Mouse (Mus musculus): ENCODE measurements at regions not wholly inside any gene's neighbourhood (a gene's known extent, or its start where the extent isn't known, plus 50 kb on each side); places are given as distances from the start of the nearest gene placed in this dataset.

DNA sequence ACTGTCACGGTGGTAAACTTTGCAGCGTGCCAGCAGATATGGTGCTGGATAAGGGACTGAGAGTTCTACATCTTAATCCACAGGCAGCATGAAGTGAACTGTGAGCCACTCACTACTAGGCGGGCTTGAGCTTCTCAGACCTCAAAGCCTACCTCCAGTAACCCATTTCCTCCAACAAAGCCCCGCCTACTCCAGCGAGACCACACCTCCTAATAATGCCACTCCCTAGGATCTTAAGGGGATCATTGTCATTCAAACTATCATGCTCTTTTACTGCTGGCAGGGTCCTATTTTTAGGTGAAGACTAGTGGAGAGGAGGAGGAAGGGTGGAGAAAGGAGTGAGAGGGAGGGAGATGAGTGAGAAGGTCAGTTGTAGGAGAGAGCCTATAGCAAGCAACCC, 122.0 kb downstream of the Mycn start:
- no peak for DNase-seq (ENCODE audit: low read depth, low spot score)

DNA sequence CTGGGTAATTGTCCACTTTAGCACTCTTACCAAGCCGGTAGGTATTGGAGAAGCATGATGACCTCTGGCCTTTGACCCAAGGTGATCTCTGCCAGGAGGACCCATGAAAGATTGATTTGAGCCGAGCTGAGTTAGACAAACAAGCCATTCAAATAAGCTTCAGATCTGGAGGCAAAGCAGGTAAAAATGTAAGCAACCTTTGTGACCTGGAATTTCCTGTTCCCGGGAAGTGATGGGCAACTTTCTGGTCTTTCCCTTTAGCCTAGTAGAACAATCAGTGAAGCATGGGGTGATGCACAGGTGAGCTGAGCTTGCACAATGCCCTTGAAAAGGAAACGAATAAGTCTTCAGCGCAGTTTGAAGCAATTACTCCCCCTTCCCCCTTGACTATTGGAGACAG, 127.0 kb downstream of the Mycn start:
- DNase-seq (ENCODE audit: low read depth, low spot score), result no peak

DNA sequence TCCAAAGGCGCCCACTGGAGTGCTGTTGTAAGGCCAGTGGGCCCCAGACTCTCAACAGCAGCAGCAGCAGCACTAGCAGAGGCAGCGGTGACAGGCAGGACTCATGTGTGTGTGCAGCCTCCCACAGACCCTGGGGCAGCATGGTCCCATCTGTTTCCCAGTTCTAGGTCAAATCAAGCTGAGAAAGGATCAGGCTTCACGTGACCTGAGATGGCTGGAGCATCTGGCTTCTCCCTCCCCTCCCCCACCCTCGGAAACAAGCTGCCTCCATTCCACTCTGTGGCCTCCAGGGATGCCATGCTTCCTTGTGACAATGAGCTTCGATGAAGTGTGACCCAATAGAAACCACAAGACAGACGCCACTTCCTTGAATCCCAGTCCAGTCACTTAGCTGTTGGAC, 128.8 kb downstream of the Mycn start:
- DNase-seq (ENCODE audit: low read depth, low spot score), result no peak

DNA sequence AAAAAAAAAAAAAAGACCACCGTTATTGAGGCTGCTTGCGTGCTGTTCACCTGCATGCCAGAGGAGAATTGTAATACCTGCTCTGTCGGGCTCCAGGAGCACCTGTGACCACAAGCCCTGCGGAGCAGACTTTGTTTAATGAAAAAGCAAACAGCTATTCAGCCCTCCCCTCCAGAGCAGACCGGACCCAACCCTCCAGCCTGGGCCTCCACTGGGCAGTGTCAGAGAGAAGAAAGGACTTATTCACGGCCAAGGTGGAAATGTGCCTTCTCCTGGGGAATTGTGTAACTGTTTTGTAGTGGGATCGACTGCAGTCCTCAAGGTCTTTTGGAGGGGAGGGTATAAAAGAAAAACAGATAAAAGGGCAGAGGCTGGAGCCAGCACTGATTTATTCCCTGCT, 130.8 kb downstream of the Mycn start:
- DNase-seq (ENCODE audit: low read depth, low spot score), result no peak

DNA sequence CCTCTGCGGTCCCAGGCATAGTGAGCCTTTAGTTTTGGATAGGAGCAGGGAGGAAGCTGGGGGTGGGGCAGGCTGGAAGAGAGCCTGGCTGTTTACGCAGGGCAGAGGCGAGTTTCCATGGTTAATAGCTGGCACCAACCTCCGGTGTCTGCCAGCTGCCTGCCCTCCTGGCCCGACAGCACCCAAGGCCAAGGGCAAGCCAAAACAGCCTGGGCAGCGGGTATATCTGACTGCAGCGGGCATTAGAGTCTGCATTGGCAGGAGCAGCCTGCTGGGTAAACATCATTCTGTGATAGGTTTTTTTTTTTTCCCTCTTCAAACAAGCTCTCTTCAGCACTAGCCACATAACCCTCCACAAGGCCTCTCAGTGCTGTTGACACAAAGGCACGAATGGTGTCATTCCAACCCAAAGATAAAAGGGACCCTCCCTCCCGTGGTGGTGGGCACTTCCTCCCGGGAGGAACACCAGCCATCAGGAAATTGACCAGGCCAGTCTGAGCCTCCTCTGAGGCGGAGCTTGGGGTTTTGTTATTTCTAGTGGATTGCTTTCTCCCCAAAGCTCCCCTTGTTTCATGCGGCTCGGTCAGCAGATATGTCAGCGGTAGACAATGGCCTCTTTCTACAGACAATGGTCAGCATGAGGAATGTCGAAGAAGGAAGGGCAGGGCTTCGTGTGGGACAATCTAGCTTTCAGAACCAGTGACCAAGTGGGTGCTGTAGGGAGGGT, 131.4 kb downstream of the Mycn start:
- DNase-seq (ENCODE audit: low read depth, low spot score), result no peak

DNA sequence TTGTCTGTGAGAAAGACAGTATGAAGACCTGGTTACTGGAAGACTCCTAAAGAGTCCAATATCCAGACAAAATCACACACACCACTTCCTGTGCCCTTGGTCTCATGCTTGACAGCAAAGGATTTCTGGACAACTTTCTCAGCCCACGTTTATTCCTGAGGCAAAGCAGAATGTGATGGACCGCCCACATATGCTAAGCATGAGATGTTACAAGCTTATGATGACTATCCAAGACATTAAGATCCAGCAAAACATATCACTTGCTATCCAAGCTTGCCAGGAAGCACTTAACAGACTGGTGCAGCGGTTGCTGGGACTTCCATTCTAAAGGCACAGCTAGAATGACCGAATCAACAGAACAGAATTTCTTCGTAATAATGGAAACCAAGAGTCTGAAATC, 133.6 kb downstream of the Mycn start:
- DNase-seq (ENCODE audit: low read depth, low spot score), result no peak

DNA sequence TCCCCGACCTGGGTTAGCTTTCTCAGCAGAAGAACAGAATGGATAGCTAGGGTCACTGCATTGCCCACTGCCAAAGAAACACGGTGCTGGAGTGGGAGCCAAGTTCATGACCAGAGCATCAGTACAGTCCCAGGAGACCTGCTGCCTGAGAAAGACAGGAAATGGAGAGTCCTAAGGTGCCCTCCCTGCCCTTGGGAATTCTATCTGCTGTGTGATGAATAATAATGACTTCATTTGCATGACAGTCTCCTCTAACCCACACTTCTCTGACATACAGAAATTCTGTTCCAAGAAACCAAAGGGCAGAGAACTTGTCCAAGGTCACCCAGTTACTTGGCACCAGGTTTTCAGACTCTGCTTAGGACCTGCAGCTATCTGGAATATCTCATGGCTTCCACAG, 138.1 kb downstream of the Mycn start:
- no peak for DNase-seq (ENCODE audit: low read depth, low spot score)

DNA sequence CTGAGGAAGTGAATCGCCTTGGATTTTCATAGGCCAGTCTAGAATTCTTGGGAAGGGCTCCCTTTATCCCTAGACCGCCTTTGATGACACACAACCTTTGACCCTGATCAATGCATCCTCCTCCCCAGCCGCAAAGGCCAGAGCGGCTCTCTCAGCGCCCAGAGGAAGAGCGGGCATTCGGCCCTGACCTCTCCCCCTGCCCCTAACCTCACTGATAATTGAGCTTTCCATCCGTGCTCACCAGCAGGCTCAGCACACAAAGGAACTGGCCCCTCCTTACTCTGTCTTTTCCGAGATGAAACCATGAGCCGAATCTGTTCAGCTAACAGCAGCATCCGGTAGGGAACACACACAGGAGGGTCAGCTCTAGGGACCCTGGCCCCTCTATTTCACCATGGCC, 139.3 kb downstream of the Mycn start:
- no peak for DNase-seq (ENCODE audit: low read depth, low spot score)

DNA sequence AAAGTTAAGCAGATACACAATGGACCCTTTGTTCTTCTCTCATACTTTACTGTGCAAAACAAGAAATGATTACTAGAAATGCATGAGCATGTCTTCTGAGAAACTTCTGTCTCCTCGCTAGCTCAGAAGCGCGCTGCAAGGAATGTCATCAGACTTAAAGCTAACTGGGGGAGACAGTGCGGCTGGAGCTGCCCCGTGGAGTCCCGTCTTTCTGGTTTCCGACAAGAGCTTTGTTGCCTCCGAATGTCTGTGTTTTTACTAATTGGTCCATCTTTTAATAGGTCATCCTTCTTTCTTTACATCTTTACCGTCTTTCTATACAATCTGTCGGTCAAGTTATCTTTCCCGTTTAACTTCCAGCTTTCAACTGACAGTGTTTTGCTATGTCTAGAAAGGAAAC, 140.0 kb downstream of the Mycn start:
- no peak for DNase-seq (ENCODE audit: low read depth, low spot score)

DNA sequence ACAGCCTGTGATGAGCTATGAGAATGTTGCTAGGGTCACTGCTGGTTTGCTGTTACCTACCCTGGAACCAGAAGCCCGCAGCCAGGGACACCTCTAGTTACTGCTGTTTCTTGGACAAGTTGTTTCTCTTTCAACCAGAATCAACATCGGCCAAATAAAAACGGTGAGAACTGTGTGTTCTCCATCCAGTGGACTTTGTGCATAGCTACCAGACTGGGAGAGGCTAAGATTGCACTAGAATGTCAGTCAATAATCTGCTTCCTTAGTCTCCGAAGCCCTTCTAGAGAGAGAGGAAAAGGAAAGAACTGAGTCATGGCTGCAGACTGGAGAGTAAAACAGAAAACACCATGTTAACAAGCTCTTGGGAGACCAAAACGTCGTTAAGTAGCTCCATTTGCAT, 141.6 kb downstream of the Mycn start:
- no peak for DNase-seq (ENCODE audit: low read depth, low spot score)

DNA sequence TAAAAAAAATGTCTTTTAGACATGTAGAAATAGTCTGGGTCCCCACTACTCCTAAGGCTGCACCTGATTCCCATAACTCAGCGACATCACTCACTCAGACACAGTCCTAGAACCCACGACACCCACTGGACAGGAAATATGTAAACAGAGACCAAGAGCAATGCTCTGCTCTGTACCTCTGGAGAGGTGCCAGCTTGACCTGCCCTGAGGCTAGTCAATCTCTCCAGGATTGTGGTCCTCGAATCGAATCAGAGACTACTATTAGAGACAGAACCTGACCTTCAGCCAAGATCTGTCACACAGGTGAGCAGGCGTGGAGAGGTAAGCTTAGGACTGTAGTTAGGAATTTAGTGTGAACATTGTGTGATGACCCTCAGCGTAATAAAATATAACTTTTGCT, 152.7 kb downstream of the Mycn start:
- DNase-seq (ENCODE audit: low read depth, low spot score), result no peak

DNA sequence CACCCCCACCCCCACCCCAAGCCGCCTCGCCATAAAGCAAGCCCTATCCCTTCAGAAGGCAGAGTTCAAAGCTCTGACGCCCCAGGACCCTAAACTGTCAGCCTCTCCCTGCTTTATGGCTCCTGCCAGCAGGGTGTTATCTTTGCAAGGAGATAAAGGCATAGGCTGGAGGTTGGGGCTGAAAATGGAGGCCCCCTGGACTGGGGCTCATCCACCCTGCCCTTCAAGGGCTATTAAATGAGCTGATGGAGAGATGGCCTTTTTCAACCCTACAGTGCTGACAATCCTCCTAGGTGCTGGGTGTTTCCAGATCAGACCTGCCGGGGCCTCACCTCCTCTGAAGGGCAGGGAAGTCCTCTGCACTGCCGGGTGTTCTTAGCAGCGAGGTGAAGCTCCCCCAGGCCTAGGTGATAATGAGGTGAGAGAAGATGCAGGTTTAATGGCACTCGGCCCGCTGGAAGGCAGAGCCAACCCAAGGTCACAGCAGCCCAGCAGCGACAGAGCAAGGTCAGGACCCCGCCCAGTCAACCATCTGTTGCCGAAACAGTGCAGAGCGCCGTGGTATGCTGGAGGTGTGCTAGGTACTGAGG, 153.4 kb downstream of the Mycn start:
- DNase-seq (ENCODE audit: low read depth, low spot score), result no peak

DNA sequence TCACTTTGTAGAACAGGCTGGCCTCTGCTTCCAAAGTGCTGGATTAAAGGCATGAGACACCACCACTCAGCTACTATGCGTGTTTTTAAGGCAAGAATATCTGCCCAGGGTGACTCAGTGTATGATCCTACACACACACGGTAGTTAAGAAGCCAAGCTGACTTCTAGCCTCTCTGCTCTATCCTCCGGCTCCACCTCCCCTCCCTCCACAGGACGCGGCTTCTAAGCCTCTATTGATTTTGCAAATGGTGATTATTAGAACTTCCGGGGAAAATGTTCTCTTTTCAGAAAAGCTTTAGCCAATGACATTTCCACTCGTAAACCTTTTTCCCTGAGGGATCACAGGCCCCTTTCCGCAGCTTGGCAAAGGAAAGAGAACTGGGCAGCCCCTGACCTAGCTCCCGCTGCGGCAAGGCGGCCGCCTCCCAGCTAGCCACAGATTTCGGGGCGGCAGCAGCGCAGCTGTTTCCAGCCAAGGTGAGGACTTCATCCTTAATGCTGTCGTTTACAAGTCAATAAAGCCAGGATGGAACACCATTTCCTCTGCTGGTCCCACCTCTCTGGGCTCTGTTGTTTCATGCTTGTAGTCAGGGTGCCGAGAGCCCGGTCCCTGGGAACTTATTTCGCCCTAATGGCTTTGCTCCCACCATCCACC, 154.0 kb downstream of the Mycn start:
- no peak for DNase-seq (ENCODE audit: low read depth, low spot score)

DNA sequence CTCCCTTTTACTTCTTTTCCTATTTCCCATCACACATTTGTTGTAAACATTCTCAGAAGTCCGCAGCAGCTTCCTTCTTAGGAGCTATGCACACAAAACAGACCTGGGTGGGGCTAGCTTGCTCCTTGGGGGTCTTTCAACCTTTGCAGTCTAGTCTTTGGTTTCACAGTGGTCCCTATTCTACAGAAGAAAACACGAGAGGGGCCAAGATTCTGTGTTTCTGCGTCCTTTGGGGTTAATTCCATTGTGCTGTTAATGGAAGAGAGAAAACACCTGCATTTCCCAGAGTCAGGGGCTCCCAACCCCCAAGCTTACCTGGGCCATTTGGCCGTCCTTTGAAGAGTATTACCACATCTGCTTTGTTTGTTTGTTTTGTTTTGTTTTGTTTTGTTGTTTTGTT, 154.6 kb downstream of the Mycn start:
- DNase-seq (ENCODE audit: low read depth, low spot score), result no peak

DNA sequence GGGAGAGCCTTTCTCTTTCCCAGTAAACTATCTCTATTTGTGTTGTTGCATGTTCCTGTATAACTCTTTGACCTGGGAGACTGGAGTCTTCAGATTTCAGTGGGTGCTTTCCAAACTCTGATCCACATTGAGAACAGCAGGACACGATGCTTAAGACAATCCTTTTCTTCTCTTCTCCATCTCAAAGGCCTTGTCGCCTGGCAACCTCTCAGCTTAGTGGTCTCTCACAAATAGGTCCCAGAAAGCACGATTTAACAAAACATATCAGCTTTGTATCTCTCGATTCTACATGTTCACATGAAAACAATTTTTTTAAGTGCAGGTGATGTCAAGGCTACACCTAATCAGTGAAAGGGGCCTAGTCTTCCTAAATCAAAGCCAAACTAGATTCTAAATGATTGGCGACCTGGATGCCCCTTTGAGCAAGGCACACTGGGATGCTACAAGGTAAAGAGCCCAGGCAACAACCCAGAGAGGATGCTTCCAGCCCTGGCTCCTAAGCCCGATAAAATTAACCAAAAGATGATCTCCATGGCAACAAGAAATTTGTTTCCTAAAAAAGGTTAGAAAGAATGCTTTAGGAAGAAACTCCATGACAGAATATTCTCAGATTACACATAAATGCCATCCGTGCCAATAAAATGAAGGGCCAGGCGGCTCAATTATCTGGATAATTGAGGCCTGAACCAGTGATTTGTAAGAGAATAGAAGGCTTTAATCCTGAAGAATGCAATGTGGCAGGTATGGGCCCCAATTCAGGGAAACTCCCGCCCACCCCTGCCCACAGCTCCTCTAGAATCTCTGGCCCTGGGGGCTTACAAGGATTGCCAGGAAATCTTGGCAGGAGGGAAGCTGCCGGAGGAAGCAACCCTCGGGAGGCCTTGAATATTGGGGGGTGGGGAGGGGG, 157.8 kb downstream of the Mycn start:
- no peak for DNase-seq (ENCODE audit: low read depth, low spot score)

DNA sequence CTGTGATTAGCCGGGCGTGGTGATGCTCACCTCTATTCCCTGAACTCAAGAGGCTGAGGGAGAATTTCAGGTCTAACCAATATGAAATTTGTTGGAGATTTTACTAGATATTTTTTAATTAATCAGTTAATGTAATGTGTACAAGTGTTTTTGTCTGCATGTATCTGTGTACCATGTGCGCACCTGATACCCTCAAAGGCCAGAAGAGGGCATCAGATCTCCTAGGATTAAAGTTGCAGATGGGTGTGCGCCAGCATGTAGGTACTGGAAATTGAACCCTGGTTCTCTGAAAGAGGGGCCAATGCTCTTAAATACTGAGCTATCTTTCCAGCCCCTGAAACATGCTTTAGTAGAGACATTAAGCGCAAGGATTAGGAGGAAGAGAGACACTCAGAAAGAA, 160.2 kb downstream of the Mycn start:
- no peak for DNase-seq (ENCODE audit: low read depth, low spot score)

DNA sequence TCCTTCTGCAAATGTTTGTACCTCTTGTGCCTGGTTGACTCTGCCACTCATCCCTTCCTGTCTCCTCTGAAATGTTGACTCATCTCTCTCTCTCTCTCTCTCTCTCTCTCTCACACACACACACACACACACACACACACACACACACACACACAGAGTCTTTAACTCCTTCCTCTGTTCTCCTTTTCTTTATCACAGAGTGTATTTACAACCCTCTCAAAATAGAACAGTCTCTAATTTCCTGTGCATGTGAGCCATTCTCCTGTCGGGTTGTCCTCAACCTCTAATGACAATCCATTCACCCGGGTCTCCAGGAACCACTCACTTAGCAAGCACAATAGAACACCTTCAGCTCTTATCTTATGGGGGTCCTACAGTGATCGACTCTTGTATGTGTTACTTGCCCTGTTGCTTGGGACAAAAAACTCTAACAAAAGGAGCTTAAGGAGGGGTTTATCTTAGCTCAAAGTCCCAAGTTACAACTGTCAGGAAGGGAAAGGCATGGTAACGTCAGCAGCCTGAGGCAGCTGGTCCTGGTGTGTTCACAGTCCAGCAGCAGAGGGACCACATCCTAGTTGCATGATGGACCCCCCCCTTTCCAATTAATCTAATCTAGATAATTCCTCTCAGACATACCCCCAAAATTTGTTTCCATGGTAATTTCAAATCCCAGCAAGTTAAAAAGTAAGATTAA, 163.0 kb downstream of the Mycn start:
- DNase-seq (ENCODE audit: low read depth, low spot score), result no peak

DNA sequence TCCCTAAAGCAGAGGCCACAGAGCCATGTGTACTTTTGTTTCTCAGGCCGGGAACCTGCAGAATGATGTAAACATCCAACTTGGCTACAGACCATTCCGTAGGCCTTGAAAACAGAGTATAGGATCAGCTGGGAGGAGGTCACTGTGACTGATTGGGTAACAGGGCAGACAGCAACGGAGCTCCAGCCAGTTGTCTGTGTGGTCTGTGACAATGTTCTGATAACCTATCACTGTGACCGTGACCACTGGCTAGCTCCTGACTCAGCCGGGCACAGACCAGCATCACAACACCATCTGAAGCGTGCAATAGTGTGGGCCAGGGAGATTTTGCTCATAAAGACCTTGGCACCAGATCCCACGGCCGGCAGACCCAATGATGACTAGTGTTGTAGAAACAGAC, 164.3 kb downstream of the Mycn start:
- DNase-seq (ENCODE audit: low read depth, low spot score), result no peak

DNA sequence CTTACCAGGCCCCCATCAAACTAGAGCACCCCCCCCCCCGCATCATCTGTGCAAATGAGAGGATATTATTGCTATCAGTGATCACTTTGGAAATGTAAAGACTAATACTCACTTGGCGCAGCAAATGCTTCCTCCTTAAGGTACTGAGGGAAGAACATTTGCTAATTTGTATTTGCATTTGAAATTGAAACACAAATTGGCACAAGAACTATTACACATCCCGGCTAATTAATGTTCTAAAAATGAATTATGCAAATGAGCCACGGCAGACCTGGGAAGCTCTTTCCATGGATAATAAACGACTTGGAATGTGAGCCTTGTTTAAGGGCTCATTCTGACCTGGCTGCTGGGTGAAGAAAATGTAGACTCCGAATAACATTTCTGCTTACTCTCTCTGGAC, 164.9 kb downstream of the Mycn start:
- DNase-seq (ENCODE audit: low read depth, low spot score), result no peak

DNA sequence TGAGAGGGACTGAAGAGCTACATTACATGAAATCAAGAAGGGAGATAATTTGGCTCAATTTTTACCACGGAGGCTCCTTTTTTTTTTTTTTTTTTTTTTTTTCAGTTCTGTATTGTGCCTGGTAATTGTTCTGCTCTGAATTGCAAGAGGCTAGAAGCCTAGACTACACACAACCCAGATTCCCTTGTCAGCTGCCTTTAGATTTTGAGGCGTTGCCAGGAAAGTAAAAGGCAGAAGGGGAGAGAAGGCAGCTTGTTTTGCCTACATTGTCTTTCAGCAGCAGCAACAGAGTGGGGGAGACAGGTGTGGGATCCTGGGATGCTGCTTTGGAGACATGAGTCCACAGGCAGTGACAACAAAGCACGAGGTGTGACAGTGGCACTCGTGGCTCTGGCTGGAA, 170.7 kb downstream of the Mycn start:
- no peak for DNase-seq (ENCODE audit: low read depth, low spot score)

DNA sequence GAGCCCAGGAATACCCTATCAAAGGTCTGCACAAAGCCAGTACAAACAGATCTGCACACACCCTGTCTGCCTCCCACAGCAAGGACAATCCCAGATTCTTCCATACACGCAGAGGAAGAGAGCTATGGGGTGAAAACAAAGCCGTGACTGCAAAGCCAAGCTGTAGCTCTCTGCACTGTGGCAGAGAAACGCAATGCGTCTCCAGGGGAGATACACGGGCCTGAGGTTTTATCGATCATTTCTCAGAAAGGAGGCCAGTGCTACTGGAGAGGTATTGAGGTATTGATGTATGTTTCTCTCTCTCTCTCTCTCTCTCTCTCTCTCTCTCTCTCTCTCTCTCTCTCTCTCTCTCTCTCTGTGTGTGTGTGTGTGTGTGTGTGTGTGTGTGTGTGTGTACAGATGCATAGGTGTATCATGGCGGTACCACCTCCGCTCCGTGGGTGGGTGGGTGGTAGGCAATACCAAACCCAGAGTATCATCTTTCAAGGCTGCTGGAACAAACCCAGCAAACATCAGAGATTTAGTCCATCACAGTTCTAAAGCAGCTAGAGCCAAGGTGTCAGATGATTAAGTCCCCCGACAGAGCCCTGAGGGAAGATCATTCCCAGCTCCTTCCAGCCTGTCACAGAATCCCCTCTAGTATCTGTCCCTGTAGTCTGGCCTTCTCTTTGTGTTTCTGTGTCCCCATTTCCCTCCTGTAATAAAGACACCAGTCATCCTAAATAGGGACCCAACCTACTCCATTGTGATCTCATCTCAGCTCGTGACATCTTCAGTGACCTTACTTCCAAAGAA, 175.0 kb downstream of the Mycn start:
- no peak for DNase-seq (ENCODE audit: low read depth, low spot score)
